Mouse (Mus musculus) layer of hippocampus, adult 8-10 months (tissue): ENCODE data around the gene Bcl7c. TPM values are rescaled to one million over a fixed set of nuclear protein-coding genes. Genes with fewer than 3 reads are reported as not detected.
"Not testable (repeated sequence)": the region's sequence is repeated elsewhere in the genome, so short reads cannot be mapped to it uniquely, and the experiment has no call there.

Experiments used
- DNase-seq, 2 experiments: peaks; one replicate each; pipeline ENCODE4 v3.0.0; 2022; ENCODE audit warnings: low spot score in 2 of 2
- total RNA-seq, 4 experiments: library from RNA; stranded (reverse); gene quantifications; 2 replicates each; pipeline ENCODE4 v1.2.4; 2022

Bcl7c gene
- total RNA-seq, 4 experiments from 2014 or later, result 26.5 to 38.4 (median 31.9) TPM

GRCm38 (mm10) chr7:127716992-127717391, 8.3 kb upstream of the Bcl7c start:
- peak in 1 of 2 experiments; percentile 55 for DNase-seq

DNA sequence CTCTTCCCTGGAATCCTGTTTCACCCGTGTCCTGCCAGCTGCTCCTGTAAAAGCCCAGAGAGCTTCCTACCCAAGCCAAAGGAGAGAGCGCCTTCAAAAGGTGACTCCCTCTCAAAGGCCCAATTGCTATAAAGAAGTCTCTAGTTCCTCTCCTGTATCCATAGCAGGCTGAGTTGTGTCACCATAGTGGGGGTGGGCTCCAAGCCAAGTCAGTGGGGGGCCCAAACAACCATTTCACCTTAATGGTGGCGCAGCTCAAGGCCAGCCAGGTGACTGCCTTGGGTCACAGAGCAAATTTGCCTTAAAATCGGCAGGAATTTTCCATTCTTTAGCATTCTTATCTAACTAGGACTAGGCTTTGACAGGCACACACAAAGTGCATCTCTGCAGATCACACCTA, 6.1 kb upstream of the Bcl7c start:
- DNase-seq, result no peak

GRCm38 (mm10) chr7:127712461-127713385, 4.0 kb upstream of the Bcl7c start, which contains the start of gene Ctf1:
Gene Ctf1 (plus strand): TSS chr7:127712736.
- DNase-seq, result peak; percentile 66 to 69

- DNase-seq, result no peak
Measured at GRCm38 (mm10) chr7:127711456-127711855, 2.7 kb upstream of the Bcl7c start.

- DNase-seq, result no peak
Measured at GRCm38 (mm10) chr7:127711031-127711430, 2.3 kb upstream of the Bcl7c start.

DNA sequence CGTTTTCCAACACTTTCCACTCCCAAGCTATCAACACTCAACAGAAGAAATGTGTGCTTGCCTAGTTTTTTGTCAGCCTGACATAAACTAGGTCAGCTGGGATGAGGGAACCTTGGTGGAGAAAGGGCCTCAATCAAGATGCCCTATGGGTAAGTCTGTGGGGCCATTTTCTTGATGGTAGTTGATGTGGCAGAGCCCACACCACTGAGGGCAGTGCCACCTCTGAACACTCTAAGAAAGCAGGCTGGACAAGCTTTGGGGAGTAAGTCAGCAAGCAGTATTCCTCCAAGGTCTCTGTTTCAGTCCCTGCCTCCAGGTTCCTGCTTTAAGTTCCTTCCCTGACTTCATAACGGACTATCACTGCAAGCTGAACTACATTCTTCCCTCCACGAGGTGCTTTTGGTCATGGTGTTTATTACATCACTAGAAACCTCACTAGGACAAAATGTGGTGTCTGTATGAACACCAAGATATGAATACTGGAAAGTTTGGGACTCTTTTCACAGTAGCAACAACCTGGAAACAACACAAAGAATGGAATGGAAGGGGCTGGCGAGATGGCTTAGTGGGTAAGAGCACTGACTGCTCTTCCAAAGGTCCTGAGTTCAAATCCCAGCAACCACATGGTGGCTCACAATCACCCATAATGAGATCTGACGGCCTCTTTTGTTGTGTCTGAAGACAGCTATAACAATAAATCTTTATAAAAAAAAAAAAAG, 687 bp upstream of the Bcl7c start:
- no peak for DNase-seq

GRCm38 (mm10) chr7:127707957-127708206, 851 bp downstream of the Bcl7c start:
- DNase-seq, result no peak

DNA sequence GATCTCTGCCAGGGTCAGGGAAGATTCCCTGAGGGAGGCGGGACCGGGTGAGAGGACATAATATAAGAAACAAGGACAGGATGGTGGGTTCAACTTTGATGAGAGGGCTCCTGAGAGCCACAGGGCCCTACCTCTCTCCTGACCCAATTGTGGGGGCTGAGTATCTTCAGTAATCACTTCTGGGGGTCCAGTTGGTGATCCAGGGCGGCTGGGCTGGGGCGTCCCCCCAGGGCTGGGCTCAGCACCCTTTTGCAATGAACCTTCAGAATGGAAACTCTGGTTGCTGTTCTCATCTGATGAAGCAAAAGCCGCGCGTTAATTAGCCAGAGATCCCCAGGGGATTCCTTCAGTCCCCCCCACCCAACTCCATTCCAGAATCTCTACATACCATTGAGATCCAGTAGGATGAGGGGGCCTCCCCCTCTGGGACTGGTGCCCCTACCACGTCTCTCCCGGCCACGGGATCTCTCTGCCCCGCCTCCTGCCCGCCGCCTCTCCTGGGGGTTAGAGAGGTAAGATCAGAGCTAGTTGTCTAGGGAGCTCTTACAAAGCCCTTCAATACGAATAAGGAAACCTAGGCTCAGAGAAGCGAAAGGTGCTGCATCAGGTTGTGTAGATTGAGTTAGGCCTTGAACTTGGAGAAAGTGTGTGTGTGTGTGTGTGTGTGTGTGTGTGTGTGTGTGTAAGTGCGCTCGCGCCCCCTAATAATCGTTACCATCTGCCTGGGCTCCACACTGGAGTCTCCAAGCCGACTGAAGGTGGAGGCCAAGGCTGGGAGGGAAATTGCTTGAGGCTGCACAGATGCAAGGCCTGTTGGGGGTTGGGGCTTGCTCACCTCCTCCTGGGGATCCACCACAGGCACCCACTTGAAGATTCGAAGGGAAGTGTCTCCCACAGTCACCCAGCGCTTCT, 1.4 kb downstream of the Bcl7c start:
- no peak for DNase-seq

DNA sequence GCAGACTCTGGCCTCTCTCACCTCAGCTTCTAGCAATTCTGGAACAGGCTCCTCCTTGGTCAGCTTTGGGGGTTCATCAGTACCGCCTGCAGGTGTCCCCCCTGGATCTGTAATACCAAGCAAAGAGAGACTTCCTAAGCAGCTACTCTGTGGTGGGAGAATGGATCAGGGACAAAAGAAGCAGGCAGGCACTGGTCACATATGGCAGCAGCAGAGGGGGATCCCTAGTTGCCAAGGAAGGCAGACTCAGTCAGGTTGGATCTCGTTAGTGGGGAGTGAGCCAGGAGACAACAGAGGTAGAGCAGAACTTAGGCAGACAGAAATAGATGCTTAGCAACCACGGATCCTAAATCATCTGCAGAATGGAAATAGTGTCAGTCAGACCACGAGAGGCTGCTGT, 3.0 kb downstream of the Bcl7c start:
- no peak for DNase-seq

DNA sequence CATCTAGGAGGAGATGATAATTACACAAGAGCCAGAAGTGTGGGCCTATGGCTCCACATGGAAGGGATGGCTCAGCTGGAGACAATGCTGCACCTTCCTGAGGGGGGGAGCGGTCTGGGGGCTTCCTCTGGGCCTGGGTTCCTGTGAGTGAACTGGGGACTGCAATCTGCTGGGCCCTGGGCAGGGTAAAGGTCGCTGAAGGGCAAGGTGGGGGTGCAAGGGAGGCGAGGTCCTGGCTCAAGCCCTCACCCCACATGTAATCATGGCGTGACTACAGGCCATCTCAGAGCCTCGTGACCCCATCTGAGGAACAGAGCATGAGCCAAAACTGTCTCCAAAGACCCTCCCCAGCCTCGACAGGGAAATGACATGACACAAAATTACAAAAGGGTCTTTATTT, 4.1 kb downstream of the Bcl7c start:
- no peak for DNase-seq

GRCm38 (mm10) chr7:127703561-127704178, 5.1 kb downstream of the Bcl7c start:
- DNase-seq, result no peak

- DNase-seq, result no peak
Measured at GRCm38 (mm10) chr7:127700712-127701331, 7.9 kb downstream of the Bcl7c start.

DNA sequence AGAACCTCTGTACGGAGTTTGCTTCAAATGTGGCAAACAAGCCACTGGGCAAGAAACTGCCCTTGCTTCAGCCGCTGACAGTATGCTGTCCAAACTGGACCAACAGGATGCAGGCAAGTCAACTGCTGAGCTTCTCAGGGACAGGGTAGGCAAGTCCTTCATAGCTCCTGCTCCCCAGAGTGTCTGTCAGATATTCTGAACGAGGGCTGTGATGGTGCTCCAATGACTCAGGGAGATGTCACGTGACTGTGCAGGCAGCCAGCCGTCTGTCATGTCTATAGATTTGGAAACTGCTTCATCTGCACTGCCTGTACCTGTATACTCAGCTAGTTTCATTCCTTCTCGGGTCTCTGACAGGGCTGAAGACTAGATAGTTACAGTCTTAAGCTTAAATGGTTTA, 9.7 kb downstream of the Bcl7c start:
- DNase-seq, result no peak

- DNase-seq, result not testable (repeated sequence)
Measured at GRCm38 (mm10) chr7:127693730-127694129, 15.0 kb downstream of the Bcl7c start.

GRCm38 (mm10) chr7:127693290-127693689, 15.4 kb downstream of the Bcl7c start:
- DNase-seq, result no peak

DNA sequence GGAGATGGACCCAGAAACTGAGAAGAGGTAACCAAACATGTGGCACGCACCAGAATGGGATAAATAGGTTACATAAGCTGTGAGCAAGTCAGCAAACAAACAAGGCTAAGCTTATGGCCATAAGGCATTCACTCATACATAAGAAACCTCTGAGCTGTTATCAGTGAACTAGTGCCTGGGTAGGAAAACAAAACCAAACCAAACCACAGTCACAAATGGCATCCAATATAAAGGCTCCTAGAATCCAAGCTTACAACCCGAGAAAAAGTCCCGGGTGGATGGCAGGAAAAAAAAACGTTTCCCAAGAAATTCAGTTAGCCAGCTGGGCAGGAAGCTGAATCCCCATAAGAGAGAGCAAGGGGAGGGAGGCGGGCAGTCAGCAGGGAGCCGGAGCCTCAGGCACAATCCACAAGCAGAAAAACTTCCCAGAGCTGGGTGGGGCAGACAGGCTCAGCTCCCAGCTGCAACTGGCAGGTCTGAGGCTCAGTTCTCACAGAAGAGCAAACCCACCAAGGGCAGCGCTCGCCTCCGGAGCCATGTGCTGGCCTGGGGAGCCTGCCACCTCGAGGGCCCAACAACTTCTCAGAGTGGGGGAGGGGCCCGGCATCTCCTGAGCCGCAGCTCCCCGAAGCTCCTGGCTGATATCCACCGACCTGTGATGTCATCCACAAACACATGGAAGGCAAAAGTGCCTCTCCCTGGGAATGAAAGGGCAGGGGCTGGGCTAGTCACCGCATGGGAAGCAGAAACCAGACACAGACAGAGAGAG, 17.3 kb downstream of the Bcl7c start:
- DNase-seq, result peak in 1 of 2 experiments; percentile 42

DNA sequence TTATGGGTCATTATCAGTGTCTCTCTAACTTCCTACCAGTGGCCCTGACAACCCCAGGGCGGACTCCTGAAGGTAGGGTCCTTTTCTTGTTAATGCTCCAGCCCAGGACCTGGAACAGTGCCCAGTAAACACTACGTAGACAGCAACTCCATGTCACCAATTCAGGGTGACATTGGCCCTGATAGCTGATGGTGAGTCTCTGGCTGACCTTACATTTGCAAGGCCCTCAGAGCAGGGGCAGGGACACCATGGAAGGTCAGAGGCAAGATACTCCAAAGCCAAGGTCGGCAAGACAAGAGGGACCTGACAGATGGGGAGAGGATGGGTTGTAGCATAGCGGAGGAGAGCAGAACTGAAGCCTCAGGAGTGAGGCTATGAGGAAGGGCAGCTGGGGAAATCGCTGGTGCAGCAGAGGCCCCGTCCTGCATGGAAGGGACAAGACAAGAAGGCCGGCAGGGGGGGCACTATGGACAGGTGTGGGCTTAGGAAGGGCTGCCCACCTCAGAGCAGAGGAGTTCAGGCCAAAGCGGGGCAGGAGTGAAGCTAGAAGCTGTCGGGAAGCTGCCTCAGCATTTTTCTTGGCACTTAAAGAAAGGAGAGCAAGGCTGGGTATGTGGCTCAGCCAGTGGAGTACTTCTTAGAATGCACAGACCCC, 19.0 kb downstream of the Bcl7c start:
- no peak for DNase-seq

- DNase-seq, result no peak
Measured at GRCm38 (mm10) chr7:127688935-127689334, 19.8 kb downstream of the Bcl7c start.

- DNase-seq, result no peak
Measured at GRCm38 (mm10) chr7:127686740-127687449, 21.8 kb downstream of the Bcl7c start.
